Mouse (Mus musculus) E14TG2a.4 (cell line): ENCODE measurements around the gene Cdc42se1.

Source experiments
- CTCF ChIP-seq: conservative IDR thresholded peaks from 2 replicates; pipeline ENCODE4 v1.5.1; 2014; ENCODE audit warnings: low read length
- POU5F1 ChIP-seq: IDR thresholded peaks from 2 replicates; pipeline ENCODE4 v1.6.1; 2014; ENCODE audit warnings: low read length, borderline replicate concordance

DNA sequence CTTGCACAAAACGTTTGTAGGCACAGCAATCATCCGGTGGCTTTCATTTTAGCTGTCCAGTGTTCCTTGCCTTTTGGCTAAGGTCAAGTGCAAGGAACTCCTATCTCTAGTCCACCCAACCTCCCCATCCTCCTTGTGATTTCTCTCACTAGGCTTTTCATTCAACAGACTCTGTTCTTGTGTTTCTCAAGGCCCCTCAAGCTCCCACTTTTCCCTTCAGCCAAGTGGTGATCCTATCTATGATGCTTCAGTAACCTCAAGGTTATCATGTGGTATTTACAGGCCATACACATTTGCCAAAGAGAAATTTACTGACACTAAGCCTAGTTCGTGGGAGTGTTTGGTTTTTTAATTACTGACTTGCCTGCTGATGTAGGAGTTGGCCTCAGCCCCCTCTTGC, 48.6 kb upstream of the Cdc42se1 start:
- TF ChIP-seq CTCF: no peak
- TF ChIP-seq POU5F1: no peak
